Mouse (Mus musculus): Measurements from ENCODE around the gene 4930578C19Rik. TPM values are rescaled to one million over a fixed set of nuclear protein-coding genes. Genes with fewer than 3 reads are reported as not detected.
A peak's percentile ranks its signal among the peaks of the same experiment; 100 is the strongest.
"Not testable (repeated sequence)": the region's sequence is repeated elsewhere in the genome, so short reads cannot be mapped to it uniquely, and the experiment has no call there.

The 4930578C19Rik gene
- total RNA-seq (2021), result 1 to 10 TPM; 4.2 TPM
- long read RNA-seq, experiment 1, partial matches to known transcripts, result 0 of 4 reads
- long read RNA-seq, experiment 1, other reads (novel, unspliced or antisense), result 2 of 4 reads
- long read RNA-seq, experiment 2, partial matches to known transcripts, result 1 of 2 reads
- long read RNA-seq, experiment 2, other reads (novel, unspliced or antisense), result 0 of 2 reads

DNA sequence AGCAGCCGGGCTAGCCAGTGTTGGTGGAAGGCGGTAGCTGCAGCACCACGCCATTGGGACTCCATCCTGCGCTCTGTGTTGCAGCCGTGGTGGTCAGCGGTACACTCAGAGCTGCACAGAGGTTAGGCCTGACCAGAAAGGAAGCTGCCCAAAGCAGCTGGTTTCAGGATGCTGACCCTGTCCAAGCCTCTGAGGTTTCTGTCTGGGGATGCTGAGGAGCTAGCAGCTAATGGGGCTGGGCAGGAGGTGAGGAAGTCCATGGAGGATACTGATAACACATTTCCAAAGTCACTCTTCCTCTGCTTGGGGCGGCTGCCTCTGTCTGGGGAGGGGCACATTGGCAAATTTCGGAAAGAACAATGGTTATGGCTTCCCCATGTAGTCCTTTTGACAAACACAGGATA lies at the start of gene 4930578C19Rik:
4930578C19Rik (minus strand) TSS at position 200 of the 404 bp plus-strand sequence.
- no peak for DNase-seq

GRCm38 (mm10) chrX:18467690-18468089 lies 6.5 kb upstream of the 4930578C19Rik start:
- no peak for DNase-seq

- no peak for DNase-seq
Observed at GRCm38 (mm10) chrX:18462879-18463278, 1.7 kb upstream of the 4930578C19Rik start.

DNA sequence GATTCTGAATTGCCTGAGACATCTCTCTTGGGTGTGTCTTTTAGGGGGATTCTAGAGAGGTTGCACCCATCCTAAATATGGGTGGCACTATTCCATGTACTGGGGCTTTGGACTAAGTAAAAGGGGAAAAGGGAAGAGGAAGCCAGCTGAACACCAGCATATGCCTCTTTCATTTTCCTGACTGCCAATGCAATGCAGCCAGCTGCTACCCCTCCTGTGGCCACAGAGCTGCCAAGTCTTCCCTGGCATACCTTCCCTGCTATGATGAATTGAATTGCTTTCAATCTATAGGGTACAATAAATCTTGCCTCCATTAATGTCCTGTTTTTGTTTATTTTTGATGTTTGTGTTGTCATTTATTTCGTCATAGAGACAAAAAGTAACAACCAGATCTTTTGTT lies 9.6 kb downstream of the 4930578C19Rik start:
- DNase-seq, result no peak

DNA sequence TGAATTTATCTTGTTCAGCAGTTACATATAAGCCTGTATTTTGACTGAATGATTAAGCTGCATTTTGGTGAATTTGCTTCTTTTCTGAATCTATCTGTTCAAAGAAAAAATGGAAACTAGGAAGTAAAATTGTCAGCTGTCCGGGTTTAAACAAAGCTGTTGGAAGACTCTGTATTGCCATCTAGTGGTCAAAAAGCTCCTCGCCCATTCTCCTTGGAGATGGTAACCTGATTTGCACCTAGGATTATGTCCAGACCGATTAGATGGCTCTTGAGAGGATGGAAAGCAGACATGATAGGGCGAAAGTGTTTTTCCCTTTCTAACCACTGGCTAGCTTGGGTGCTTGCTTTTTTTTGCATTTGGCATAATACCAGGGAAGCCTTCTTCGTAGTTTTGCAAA lies 19.1 kb downstream of the 4930578C19Rik start:
- peak; percentile 10 for DNase-seq

DNA sequence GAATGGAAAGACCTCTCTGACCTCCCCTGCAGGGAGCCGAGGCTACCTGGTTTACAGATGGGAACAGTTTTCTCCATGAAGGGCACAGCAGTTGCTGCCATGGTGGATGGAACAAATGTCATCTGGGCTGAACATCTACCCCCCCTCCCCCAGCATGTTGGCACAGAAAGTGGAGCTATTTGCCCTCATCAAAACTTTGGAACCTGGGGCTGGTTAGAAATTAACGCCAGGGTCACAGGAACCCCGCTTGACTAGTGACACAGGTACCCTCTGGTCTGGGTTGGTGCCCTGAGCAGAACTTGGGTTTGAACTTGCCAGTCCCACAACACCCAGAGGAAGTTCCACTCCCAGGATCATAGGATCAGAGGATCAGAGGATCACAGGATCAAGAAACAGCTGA lies 35.7 kb downstream of the 4930578C19Rik start:
- DNase-seq, result no peak

GRCm38 (mm10) chrX:18423206-18423605 lies 38.0 kb downstream of the 4930578C19Rik start:
- DNase-seq, result no peak

- no peak for DNase-seq
Observed at GRCm38 (mm10) chrX:18420161-18420784, 40.9 kb downstream of the 4930578C19Rik start.

DNA sequence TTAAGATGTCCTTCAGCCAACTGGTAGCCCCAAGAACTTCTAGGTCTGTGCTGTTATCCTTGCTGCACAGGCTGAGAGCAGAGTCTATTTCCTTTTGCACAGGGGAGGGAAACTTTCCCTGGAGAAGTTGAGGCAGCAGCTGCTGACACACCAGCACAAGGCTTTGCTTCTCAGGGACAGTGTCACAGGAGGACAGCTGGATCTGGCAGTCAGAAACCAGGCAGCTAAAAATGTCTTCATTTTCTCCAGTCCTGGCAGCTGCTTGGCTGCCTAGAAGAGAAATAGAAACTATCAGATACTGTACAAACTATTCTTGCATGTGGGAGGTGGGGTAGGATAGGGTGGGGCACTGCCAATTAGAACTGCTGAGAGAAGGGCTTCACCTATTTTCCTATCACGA lies 42.2 kb downstream of the 4930578C19Rik start:
- DNase-seq, result no peak

DNA sequence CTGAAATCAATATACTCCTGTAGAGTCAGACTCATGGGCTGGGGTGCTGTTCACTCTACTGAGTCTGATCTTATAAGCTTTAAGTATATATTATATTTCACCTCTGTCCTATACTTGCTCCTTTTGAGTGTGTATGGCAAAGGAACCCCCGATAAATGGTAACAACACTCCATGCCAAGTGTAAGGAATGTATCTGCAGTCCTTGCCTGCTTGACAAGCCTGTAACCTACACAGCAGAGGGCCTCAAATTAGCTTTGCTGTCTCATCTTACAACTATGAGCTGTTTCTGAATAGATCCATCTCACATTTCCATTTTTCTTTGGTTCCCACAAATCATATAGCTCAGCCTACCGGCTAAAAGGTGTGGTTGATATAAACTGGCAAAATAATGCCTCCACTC lies 46.6 kb downstream of the 4930578C19Rik start:
- no peak for DNase-seq

- DNase-seq, result no peak
Observed at GRCm38 (mm10) chrX:18411071-18411840, 49.9 kb downstream of the 4930578C19Rik start.

DNA sequence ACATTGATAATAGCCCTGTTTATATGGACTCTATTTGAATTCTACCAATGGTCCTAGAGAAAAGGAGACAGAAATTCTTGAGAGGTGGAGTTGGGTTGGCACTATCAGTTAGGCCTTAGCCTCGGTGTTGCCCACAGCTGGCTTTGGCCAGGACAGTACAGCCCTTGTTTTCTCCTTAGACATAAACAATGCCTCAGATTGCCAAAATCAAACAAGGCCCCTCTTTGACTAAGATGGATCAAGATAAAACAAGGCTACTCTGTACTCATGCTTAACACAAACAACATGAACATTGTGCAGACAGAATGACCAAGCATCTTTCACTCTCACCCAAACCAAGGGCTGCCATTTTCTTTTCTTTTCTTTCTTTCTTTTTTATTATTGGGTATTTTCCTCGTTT lies 51.6 kb downstream of the 4930578C19Rik start:
- DNase-seq, result no peak

GRCm38 (mm10) chrX:18402296-18402695 lies 58.9 kb downstream of the 4930578C19Rik start:
- DNase-seq, result no peak

DNA sequence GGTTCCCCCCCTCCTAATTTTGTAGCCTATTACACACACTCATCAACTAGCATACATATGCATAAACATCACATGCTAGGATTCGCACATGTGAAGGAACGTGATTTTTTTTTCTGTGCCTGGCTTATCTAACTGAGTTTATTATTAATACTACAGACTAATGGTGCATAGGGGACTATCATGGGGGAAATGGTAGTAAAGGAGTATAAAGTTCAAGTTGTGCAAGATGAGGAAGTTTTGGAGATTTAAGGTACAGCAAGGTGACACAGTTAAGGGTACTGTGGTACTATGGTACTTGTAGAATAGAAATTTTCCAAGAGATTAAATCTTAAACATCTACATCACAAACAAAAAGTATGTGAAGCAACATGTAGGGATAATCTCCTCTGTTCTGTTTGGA lies 64.5 kb downstream of the 4930578C19Rik start:
- no peak for DNase-seq

GRCm38 (mm10) chrX:18384181-18384580 lies 77.0 kb downstream of the 4930578C19Rik start:
- not testable (repeated sequence) for DNase-seq
